Mouse (Mus musculus): ENCODE measurements at regions not wholly inside any gene's neighbourhood (a gene's known extent, or its start where the extent isn't known, plus 50 kb on each side); places are given as distances from the start of the nearest gene placed in this dataset.

- no peaks in the 10 kb centered on the region for H3K9me3 ChIP-seq (ENCODE audit: control insufficient read depth, low read length)
- H3K36me3 ChIP-seq (ENCODE audit: control insufficient read depth, insufficient read depth, low read length), result no peaks in the 10 kb centered on the region
- no peak overlapping the region for H3K27ac ChIP-seq (replicated peaks; ENCODE audit: low read depth, low read length)
- no peak for TF ChIP-seq POLR2A (IDR thresholded peaks at IDR 0.05; ENCODE audit: borderline replicate concordance, extremely low read depth, insufficient read depth, insufficient read length)
- 94% methylated on average over 1 of the region's 1 CpGs for WGBS
- H3K4me1 ChIP-seq (ENCODE audit: control insufficient read depth, insufficient read depth, low read length), result peaks cover 10% of the 10 kb centered on the region; the same call in 1 of the 2 replicates
- no peaks in the 10 kb centered on the region for H3K27me3 ChIP-seq (ENCODE audit: control insufficient read depth, insufficient read depth, low read length)
- H3K4me3 ChIP-seq (replicated peaks; ENCODE audit: low read length), result no peak overlapping the region
- no peak overlapping the region for H3K4me2 ChIP-seq (replicated peaks; ENCODE audit: low read depth, low read length, severe bottlenecking)
- no peak overlapping the region for H3K9ac ChIP-seq (ENCODE audit: low read depth, low read length, severe bottlenecking)
- ATAC-seq (ENCODE audit: low FRiP score, low read depth) (no peak), DNase-seq (ENCODE audit: low spot score) (no peak)
Measured at GRCm38 (mm10) chr2:117944325-117944724, 167.4 kb upstream of the Thbs1 start.

- ATAC-seq (ENCODE audit: low FRiP score, low read depth) (no peak), DNase-seq (ENCODE audit: low spot score) (no peak)
- 72% methylated on average over 2 of the region's 2 CpGs for WGBS
- Histone ChIP-seq H3K9me3 (ENCODE audit: control insufficient read depth, low read length) (no peaks in the 10 kb centered on the region), H3K4me2 (replicated peaks; ENCODE audit: low read depth, low read length, severe bottlenecking) (no peak overlapping the region), H3K36me3 (ENCODE audit: control insufficient read depth, insufficient read depth, low read length) (no peaks in the 10 kb centered on the region), H3K4me3 (replicated peaks; ENCODE audit: low read length) (no peak overlapping the region), H3K27ac (replicated peaks; ENCODE audit: low read depth, low read length) (no peak overlapping the region), H3K9ac (ENCODE audit: low read depth, low read length, severe bottlenecking) (no peak overlapping the region), H3K4me1 (ENCODE audit: control insufficient read depth, insufficient read depth, low read length) (peaks cover 12% of the 10 kb centered on the region), H3K27me3 (ENCODE audit: control insufficient read depth, insufficient read depth, low read length) (no peaks in the 10 kb centered on the region)
- TF ChIP-seq POLR2A (IDR thresholded peaks at IDR 0.05; ENCODE audit: borderline replicate concordance, extremely low read depth, insufficient read depth, insufficient read length), result no peak
Measured at GRCm38 (mm10) chr2:117944942-117945341, 166.7 kb upstream of the Thbs1 start.

- H3K4me1 ChIP-seq (ENCODE audit: control insufficient read depth, insufficient read depth, low read length), result peaks cover 14% of the 10 kb centered on the region
Measured at GRCm38 (mm10) chr2:117950431-117951336, 161.0 kb upstream of the Thbs1 start.

GRCm38 (mm10) chr2:117951337-117951718 lies 160.3 kb upstream of the Thbs1 start:
- WGBS, result 67% methylated on average over 2 of the region's 2 CpGs
- no peak for ATAC-seq (ENCODE audit: low FRiP score, low read depth)
- Histone ChIP-seq H3K9me3 (ENCODE audit: control insufficient read depth, low read length) (no peaks in the 10 kb centered on the region), H3K27me3 (ENCODE audit: control insufficient read depth, insufficient read depth, low read length) (no peaks in the 10 kb centered on the region), H3K4me1 (ENCODE audit: control insufficient read depth, insufficient read depth, low read length) (peaks cover 14% of the 10 kb centered on the region), H3K4me2 (replicated peaks; ENCODE audit: low read depth, low read length, severe bottlenecking) (no peak overlapping the region), H3K27ac (replicated peaks; ENCODE audit: low read depth, low read length) (no peak overlapping the region), H3K36me3 (ENCODE audit: control insufficient read depth, insufficient read depth, low read length) (no peaks in the 10 kb centered on the region), H3K9ac (ENCODE audit: low read depth, low read length, severe bottlenecking) (no peak overlapping the region), H3K4me3 (replicated peaks; ENCODE audit: low read length) (no peak overlapping the region)
- DNase-seq (ENCODE audit: low spot score), result no peak
- TF ChIP-seq POLR2A (IDR thresholded peaks at IDR 0.05; ENCODE audit: borderline replicate concordance, extremely low read depth, insufficient read depth, insufficient read length), result no peak

More at GRCm38 (mm10) chr2:117950431-117951336, 161.0 kb upstream of the Thbs1 start:
- Histone ChIP-seq H3K36me3 (ENCODE audit: control insufficient read depth, insufficient read depth, low read length) (no peaks in the 10 kb centered on the region), H3K27me3 (ENCODE audit: control insufficient read depth, insufficient read depth, low read length) (no peaks in the 10 kb centered on the region), H3K4me2 (replicated peaks; ENCODE audit: low read depth, low read length, severe bottlenecking) (no peak overlapping the region), H3K9ac (ENCODE audit: low read depth, low read length, severe bottlenecking) (no peak overlapping the region), H3K27ac (replicated peaks; ENCODE audit: low read depth, low read length) (peak overlapping the region; percentile 50; the same call in 1 of the 2 replicates), H3K4me3 (replicated peaks; ENCODE audit: low read length) (no peak overlapping the region), H3K9me3 (ENCODE audit: control insufficient read depth, low read length) (no peaks in the 10 kb centered on the region)
- ATAC-seq (ENCODE audit: low FRiP score, low read depth) (no peak), DNase-seq (ENCODE audit: low spot score) (peak; percentile 69)
- no peak for TF ChIP-seq POLR2A (IDR thresholded peaks at IDR 0.05; ENCODE audit: borderline replicate concordance, extremely low read depth, insufficient read depth, insufficient read length)
- 28% methylated on average over 5 of the region's 5 CpGs for WGBS

- no peak for TF ChIP-seq POLR2A (IDR thresholded peaks at IDR 0.05; ENCODE audit: borderline replicate concordance, extremely low read depth, insufficient read depth, insufficient read length)
- WGBS, result 88% methylated on average over 4 of the region's 4 CpGs
- Histone ChIP-seq H3K9me3 (ENCODE audit: control insufficient read depth, low read length) (no peaks in the 10 kb centered on the region), H3K27ac (replicated peaks; ENCODE audit: low read depth, low read length) (no peak overlapping the region), H3K4me3 (replicated peaks; ENCODE audit: low read length) (no peak overlapping the region), H3K36me3 (ENCODE audit: control insufficient read depth, insufficient read depth, low read length) (no peaks in the 10 kb centered on the region), H3K9ac (ENCODE audit: low read depth, low read length, severe bottlenecking) (no peak overlapping the region), H3K4me1 (ENCODE audit: control insufficient read depth, insufficient read depth, low read length) (0 out of 2 replicates have a peak, but pooled peaks cover 3% of the 10 kb centered on the region), H3K4me2 (replicated peaks; ENCODE audit: low read depth, low read length, severe bottlenecking) (no peak overlapping the region), H3K27me3 (ENCODE audit: control insufficient read depth, insufficient read depth, low read length) (no peaks in the 10 kb centered on the region)
- DNase-seq (ENCODE audit: low spot score), result no peak
- ATAC-seq (ENCODE audit: low FRiP score, low read depth), result no peak
Measured at GRCm38 (mm10) chr2:117958737-117959136, 152.9 kb upstream of the Thbs1 start.
